Mouse (Mus musculus) kidney, adult 18-20 months (tissue): ENCODE results near the gene Mfsd2b.
"Not testable (repeated sequence)": the region's sequence is repeated elsewhere in the genome, so short reads cannot be mapped to it uniquely, and the experiment has no call there.

ENCODE experiments used
- DNase-seq: peaks from one replicate; pipeline ENCODE4 v3.0.0; 2021

Gene Mfsd2b

GRCm38 (mm10) chr12:4874161-4874927 lies at the start of gene Mfsd2b:
Gene Mfsd2b (minus strand): TSS chr12:4874359.
- peak; percentile 81 for DNase-seq

DNA sequence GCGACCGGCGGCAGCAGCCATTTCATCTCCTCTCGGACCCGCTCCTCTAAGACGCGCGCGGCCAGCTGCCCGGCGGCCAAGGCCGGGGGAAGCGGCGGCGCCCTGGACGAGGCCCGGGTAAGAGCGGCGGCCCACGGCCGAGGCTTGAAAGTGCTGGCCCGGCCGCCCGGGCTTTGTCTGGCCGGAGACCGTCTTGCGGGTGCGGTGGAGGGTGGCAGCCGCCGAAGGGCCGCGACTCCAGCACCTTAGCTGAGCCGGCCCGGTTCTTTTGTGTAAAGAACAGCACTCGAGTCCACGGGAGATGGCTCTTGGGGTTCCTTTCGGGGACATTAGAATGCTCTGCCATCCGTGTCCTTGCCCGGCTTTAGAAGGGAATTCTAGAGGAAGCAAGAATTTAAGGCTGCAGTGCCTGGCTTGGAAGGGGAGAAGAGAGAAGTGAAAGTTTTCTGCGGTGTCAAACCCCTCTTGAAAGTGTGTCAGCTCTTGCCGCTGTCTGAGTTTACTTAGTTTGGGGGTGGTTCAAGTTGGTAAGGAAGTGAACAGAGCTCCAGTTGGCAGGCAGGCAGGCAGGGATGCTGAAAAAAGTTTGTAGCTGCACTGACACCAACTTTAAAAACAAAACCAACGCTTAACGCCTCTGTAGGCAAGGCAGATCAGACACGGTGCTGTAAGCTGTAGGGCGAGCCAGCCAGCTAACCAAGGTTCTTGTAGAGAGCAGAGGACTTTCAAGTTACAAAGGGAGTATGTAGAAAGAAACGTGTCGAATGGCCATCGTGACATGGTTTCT lies 43.8 kb upstream of the Mfsd2b start:
- peak; percentile 80 for DNase-seq

GRCm38 (mm10) chr12:4916994-4917804 lies 43.0 kb upstream of the Mfsd2b start, which contains the start of gene Atad2b:
Gene Atad2b (plus strand): TSS chr12:4917353.
- DNase-seq, result peak; percentile 97

DNA sequence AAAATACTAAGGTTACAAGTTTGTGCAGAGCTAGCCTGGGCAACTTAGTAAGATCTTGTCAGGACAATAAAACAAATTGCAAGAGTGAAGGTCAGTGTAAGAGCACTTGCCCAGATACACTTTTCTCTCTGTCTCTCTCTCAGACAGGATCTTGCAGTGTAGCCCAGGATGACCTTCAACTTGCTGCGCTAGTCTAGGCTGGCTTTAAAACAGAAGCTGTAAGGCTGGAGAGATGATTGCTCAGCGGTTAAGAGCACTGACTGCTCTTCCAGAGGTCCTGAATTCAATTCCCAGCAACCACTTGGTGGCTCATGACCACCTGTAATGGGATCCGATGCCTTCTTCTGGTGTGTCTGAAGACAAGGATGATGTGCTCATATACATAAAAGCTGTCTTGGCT lies 40.8 kb upstream of the Mfsd2b start:
- DNase-seq, result no peak

DNA sequence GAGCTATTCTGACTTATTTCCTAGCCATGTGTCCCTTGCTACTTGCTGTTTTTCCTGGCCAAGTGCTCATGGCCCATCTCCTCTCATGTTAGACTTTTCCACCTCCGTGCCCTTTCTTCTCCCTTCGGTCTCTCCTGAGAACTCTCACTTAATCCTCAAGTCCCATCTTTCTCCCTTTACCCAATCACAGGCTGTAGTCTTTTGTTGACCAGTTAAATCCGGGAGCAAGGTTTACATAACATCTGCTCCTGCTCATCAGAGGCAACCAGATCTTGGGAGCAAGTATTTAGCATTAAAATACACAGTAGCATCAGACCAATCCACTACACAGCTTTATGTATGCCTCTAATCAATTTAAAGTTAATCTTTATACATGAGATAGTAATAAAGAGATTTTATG lies 40.3 kb upstream of the Mfsd2b start:
- DNase-seq, result no peak

DNA sequence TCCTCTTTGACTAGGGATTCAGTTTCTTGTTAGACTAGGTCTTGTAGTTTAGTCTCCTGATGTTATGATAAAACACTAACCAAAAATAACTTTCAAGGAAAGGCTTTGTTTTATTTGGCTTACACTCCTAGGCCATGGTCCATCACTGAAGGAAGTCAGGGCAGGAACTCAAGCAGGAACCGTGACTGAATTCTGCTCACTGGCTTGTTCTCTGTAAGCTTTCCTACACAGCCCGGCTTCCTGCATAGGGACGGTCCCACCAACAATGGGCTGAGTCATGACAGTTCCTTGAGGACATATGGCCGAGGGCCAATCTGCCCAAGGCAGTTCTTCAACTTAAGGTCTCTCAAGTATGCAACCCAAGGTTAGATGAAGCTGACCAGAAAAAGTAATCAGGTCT lies 37.6 kb upstream of the Mfsd2b start:
- DNase-seq, result peak; percentile 40

- peak; percentile 15 for DNase-seq
Observed at GRCm38 (mm10) chr12:4910496-4910895, 36.3 kb upstream of the Mfsd2b start.

- no peak for DNase-seq
Observed at GRCm38 (mm10) chr12:4908391-4908790, 34.2 kb upstream of the Mfsd2b start.

DNA sequence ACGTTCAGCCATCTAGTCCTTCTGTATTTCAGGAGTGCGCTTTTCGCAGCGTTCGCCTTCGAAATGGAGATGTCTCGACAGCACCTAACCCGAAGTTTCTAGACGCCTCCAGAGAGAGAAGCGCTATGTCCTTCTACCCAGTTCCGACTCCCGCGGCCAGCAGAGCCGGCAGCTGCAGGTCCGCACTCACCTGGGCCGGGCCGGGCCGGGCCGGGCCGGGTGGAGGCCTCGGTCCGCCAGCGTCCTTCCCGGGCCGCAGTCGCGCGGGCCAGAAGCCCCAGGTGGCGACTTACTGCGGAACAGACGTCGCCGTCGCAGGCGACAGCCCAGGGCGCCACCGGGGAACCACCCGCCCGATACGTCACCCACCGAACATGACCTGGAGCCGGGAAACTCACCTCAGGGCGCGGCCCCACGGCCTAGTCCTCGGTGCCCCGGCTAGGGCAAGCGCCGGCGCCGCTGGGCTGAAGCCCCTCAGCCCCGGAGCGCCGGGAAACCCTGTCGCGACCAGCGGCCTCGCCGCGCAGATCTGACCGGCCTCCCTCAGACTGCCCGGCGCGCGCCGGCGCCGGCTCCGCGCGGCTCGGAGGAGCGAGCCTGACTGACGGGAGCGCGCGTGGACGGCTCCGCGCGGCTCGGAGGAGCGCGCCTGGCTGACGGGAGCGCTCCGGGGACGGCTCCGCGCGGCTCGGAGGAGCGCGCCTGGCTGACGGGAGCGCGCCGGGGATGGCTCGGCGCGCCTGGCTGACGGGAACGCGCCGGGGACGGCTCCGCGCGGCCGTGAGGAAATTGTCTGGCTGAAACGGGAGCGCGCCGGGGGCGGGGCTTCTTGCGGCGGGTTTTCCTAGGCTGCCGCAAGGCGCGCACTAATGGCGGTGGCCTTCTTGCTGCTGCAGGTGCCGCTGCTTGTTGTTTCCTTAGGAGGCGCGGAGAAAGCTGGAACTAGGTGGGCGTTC lies 33.1 kb upstream of the Mfsd2b start, which contains the start of gene Ubxn2a:
Ubxn2a (minus strand) TSS at position 755 of the 956 bp plus-strand sequence.
- peak; percentile 96 for DNase-seq

DNA sequence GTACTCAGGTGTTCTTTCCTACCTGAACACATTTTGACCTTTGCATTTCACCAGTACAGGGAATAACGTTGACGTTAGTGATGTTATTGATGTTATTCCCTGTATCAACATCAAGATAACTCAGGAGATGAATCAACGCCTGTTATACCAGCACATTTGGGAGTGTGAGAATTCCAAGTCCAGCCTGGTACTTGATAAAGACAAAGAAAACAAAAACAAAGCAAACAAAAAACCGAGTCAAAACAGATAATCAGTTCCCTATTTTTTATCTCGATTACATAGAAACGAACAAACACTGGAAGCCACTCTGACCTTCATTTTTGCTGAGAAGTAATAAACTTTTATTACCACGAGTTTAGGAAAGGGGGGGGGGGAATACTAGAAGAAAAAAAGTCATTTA lies 32.3 kb upstream of the Mfsd2b start:
- no peak for DNase-seq

- no peak for DNase-seq
Observed at GRCm38 (mm10) chr12:4905946-4906345, 31.8 kb upstream of the Mfsd2b start.

- no peak for DNase-seq
Observed at GRCm38 (mm10) chr12:4898024-4898423, 23.9 kb upstream of the Mfsd2b start.

DNA sequence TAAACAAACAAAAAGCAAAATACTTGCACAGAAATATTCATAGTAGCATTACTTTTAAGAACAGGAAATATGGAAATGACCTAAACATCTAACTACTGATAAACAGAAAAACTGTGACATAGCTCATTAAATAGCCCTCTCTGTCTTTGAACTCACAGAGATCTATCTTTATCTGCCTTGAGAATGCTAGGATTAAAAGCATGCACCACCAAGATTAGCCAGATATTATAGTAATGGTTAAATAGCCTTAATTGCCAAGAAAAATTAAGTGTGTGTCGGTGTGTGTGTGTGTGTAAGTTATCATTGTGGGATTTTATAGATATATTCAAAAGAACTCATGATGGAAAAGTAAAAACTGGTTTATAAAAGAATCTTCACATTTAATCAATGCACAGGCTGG lies 15.7 kb upstream of the Mfsd2b start:
- DNase-seq, result no peak

DNA sequence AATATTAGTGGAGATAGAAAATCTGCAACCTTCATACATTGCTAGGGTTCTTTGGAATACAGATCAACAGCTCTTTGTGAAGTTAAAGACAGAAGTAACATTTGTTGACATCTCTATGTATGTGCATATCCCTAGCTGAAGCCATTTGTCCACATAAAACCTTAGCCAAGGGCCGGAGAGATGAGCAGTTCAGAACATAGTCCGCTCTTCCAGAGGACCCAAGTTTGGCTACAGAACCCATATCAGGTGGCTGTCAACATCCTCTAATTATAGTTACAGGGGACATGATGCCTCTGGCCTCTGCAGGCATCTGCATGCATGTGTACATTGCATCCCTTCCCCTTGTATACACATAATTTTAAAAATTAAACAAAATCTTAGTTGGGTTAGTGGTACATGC lies 15.1 kb upstream of the Mfsd2b start:
- no peak for DNase-seq

DNA sequence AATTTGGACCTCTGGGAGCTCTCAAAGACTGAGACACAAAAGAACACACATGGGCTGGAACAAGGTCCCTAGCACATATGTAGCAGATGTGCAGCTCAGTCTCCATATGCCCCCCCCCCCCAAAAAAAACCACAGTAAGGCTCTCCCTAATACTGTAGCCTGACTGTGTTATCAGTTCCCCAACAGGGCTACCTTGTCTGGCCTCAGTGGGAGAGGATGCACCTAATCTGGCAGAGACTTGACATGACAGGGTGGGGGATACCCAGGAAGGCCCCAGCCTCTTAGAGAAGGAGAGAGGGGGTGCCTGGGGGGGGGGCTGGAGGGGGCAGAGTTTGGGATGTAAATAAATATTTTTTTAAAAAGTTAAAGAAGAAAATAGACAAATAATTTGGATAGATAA lies 14.6 kb upstream of the Mfsd2b start:
- no peak for DNase-seq

DNA sequence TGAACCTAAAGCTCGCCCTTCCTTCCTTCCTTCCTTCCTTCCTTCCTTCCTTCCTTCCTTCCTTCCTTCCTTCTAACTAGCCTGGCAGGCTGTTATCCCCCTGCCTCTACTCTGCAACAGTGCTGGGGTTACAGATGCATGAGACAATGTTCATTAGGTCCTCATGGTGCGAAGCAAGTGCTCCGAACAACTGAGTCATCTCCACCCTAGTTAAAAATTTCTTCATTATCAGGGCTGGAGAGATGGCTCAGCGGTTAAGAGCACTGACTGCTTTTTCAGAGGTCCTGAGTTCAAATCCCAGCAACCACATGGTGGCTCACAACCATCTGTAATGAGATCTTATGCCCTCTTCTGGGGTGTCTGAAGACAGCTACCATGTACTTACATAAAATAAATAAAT lies 12.4 kb upstream of the Mfsd2b start:
- DNase-seq, result not testable (repeated sequence)

DNA sequence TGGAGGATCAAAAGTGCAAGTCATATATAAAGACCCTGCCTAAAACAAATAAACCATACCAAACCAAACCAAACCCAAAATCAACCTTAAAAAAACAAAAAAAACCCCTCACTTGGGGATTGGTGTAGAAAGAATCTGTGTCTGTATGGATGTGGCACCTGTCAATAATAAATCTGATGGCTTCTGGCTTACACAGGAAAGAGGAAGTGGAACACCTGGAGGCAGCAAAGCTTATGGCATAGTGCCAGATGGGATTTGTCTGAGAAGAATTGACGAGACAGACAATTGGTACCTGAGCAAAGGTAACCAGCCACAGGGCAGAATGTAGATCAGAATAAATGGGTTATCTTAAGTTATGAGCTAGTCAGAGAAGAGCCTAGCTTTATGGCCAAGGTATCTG lies 10.9 kb upstream of the Mfsd2b start:
- no peak for DNase-seq

GRCm38 (mm10) chr12:4882086-4882485 lies 7.9 kb upstream of the Mfsd2b start:
- no peak for DNase-seq

GRCm38 (mm10) chr12:4879048-4879447 lies 4.9 kb upstream of the Mfsd2b start:
- peak; percentile 16 for DNase-seq

DNA sequence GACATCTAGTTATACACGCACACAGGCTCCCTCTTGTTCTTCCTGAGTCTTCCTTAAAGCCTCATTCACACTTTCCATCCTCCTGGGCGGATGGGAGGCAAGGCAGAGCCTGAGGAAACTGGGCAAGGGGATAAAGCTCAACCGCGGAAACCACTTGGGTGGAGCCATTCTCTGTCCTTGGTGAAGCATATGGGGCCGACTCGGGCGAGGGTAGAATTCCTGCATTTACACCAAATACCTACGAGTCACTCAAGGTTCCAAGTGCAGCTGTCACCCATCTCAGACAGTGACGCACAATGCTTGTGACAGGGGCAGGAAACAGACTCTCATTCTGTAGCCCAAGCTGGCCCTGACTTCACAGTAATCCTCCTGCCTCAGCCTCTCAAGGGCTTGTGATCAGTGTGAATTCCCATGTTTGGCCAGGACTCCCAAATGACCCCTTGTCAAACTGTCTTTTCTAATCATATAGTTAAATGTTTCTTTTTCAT lies 4.2 kb upstream of the Mfsd2b start:
- no peak for DNase-seq

- no peak for DNase-seq
Observed at GRCm38 (mm10) chr12:4875623-4876022, 1.5 kb upstream of the Mfsd2b start.

GRCm38 (mm10) chr12:4873531-4873930 lies 628 bp downstream of the Mfsd2b start:
- DNase-seq, result no peak
